Mouse (Mus musculus): ENCODE measurements around the gene D2hgdh.

- TF ChIP-seq CTCF (IDR thresholded peaks at IDR 0.05; ENCODE audit: low read depth) (no peak), EP300 (IDR thresholded peaks at IDR 0.05; ENCODE audit: low read depth) (peak; percentile 54; the same call in 1 of the 2 replicates)
Measured at GRCm38 (mm10) chr1:93802771-93803170, 21.9 kb upstream of the D2hgdh start.

Data from liver, embryonic 14.5 days (tissue).